Mouse (Mus musculus) brain, embryonic 14.5 days (tissue): ENCODE measurements around the gene Fbln1.

Experiments used
- CTCF ChIP-seq: fragments of 200-500 bp; IDR thresholded peaks from 2 replicates; pipeline ENCODE4 v1.5.1; 2012; ENCODE audit warnings: inconsistent platforms, mild to moderate bottlenecking, moderate library complexity, borderline replicate concordance; ENCODE audit not compliant: insufficient read depth, insufficient read length; ENCODE audit errors: extremely low read depth
- POLR2A ChIP-seq: fragments of 200-500 bp; IDR thresholded peaks from 2 replicates; pipeline ENCODE4 v1.6.1; 2012; ENCODE audit warnings: mild to moderate bottlenecking, inconsistent platforms, borderline replicate concordance; ENCODE audit not compliant: poor library complexity, insufficient read depth, insufficient read length, severe bottlenecking; ENCODE audit errors: extremely low read depth

DNA sequence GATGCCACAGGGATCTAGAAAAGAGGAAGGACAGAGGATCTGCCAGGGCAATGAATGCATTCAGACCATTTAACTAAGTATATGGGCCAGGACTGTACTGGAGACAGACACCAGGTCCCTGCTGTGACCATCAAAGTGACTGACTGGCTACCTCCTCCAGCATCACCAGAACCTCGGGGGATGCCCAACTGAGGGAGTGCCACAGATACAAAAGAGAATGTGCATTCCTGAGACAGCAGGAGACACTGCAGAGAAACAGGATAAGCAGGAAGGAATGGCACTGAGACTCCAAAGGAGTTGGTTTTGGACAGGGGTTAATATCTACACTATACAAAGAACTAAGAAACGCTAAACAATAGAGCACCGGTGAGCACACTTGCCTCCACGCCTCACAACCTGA is 97.5 kb downstream of the Fbln1 start:
- TF ChIP-seq POLR2A (no peak), CTCF (no peak)
